Mouse (Mus musculus) thymus, adult 2 months (tissue): ENCODE data around the gene Uggt1. TPM values are rescaled to one million over a fixed set of nuclear protein-coding genes. Genes with fewer than 3 reads are reported as not detected.

Source experiments
- DNase-seq: peaks from one replicate; pipeline ENCODE4 v3.0.0; 2021
- H3K27ac ChIP-seq: fragments of 200-500 bp; 2 replicates; pipeline ENCODE4 v1.5.1; 2012; ENCODE audit warnings: low read length, control low read depth; ENCODE audit not compliant: control insufficient read depth, insufficient read depth
- H3K27me3 ChIP-seq: fragments of 200-500 bp; 2 replicates; pipeline ENCODE4 v1.6.1; 2012; ENCODE audit warnings: mild to moderate bottlenecking, low read length, moderate library complexity, mixed read lengths; ENCODE audit not compliant: control insufficient read depth, insufficient read depth
- H3K36me3 ChIP-seq: fragments of 200-500 bp; 2 replicates; pipeline ENCODE4 v1.6.1; 2012; ENCODE audit warnings: mild to moderate bottlenecking, low read length, moderate library complexity; ENCODE audit not compliant: control insufficient read depth, insufficient read depth
- H3K4me1 ChIP-seq: fragments of 200-500 bp; replicated peaks from 2 replicates; pipeline ENCODE4 v1.6.1; 2012; ENCODE audit warnings: low read length; ENCODE audit not compliant: control insufficient read depth, insufficient read depth
- H3K4me3 ChIP-seq: fragments of 200-500 bp; 2 replicates; pipeline ENCODE4 v1.5.1; 2012; ENCODE audit warnings: mild to moderate bottlenecking, low read length, control low read depth, moderate library complexity; ENCODE audit not compliant: control insufficient read depth, insufficient read depth
- CTCF ChIP-seq: fragments of 200-500 bp; IDR thresholded peaks from 2 replicates; pipeline ENCODE4 v1.5.1; 2012; ENCODE audit warnings: mild to moderate bottlenecking, control low read depth, low read length, moderate library complexity, borderline replicate concordance; ENCODE audit not compliant: control insufficient read depth, poor library complexity, insufficient read depth; ENCODE audit errors: extremely low read depth
- POLR2A ChIP-seq: fragments of 200-500 bp; IDR thresholded peaks from 2 replicates; pipeline ENCODE4 v1.6.1; 2012; ENCODE audit warnings: mild to moderate bottlenecking, low read length, control low read depth, moderate library complexity; ENCODE audit not compliant: control insufficient read depth, poor library complexity, insufficient read depth; ENCODE audit errors: extremely low read depth
- WGBS: fragments of 180-500 bp; shearing (Covaris S2); methylation state at CpG from one replicate; pipeline ENCODE4 v1.1.7; 2018; 5-methylcytosine and 5-hydroxymethylcytosine counted together
- polyA plus RNA-seq: library from polyadenylated mRNA; depleted of rRNA; stranded (reverse); fragments of >200 nt; gene quantifications from 2 replicates; pipeline ENCODE4 v1.2.3, GENCODE M21; 2012; rRNA removed

Gene Uggt1
- polyA plus RNA-seq, result 31.8 and 33.0 TPM in 2 replicates

DNA sequence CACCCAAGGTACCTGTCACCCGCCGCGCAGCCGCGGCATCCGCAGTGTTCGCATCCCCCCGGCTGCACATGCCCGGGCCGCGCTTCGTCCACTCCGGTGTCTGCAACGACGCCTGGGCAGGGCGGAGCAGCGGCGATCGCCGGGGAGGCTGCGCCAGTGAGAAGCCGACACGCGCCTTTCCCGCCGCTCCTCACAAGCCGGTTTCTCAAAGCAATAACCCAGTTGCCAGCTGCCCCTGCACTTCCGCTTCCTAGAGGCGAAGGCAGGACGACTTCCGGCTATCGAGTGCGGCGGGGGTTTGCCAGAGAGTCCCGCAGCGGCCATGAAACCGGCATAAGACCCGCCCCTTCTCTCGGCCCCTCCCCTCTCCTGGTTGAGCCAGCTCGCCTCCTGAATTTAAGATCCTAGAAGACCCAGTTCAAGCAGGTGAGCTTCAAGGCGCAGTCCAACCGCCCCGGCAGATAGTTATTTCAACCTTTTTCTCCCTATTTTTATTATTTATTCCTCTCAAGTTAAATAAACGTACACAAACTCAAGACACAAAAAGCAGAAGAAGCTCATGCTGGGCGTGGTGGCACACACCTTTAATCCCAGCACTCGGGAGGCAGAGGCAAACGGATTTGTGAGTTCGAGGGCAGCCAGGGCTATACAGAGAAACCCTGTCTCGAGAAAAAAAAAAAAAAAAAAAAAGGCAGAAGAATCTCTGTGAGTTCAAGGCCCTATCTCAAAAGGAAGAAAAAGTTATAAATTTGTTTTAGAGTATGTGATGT is at the start of gene Uggt1:
TSS of gene Uggt1 (minus strand) at position 663 of the 770 bp plus-strand sequence.
- WGBS, result under 1% methylated on average over 48 of the region's 49 CpGs
- Histone ChIP-seq H3K36me3 (no peaks in the 10 kb centered on the region), H3K4me3 (peak within 1 kb of the TSS; percentile 99), H3K27ac (peak within 1 kb of the TSS; percentile 25), H3K4me1 (peaks cover 15% of the 10 kb centered on the region), H3K27me3 (no peaks in the 10 kb centered on the region)
- TF ChIP-seq POLR2A (peak; percentile 48; the same call in 1 of the 2 replicates), CTCF (no peak)
- DNase-seq, result peak; percentile 94

DNA sequence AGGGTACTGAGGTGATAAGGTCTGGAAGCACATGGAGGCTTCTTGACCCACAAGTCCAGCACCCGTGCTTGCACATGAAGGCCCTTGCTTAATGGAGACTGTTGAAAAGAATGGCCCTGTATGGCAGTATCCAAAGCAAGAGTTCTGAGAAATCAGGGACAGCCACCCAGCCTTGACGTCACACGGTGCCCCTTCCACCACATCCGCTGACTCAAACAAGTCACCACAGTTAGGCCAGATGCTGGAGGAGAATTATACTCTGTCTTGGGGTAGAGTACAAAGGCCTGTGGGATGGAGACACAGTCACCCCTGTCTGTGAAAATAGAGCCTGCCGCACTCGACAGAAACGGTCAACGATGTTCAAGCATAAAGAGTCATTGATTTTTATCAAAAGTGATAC is 49.0 kb upstream of the Uggt1 start:
- Histone ChIP-seq H3K4me1 (peaks cover 43% of the 10 kb centered on the region), H3K36me3 (no peaks in the 10 kb centered on the region), H3K27ac (no peak overlapping the region), H3K4me3 (no peak overlapping the region), H3K27me3 (no peaks in the 10 kb centered on the region)
- WGBS, result 54% methylated on average over 8 of the region's 8 CpGs
- no peak for DNase-seq
- no peak for TF ChIP-seq POLR2A
- no peak for TF ChIP-seq CTCF

DNA sequence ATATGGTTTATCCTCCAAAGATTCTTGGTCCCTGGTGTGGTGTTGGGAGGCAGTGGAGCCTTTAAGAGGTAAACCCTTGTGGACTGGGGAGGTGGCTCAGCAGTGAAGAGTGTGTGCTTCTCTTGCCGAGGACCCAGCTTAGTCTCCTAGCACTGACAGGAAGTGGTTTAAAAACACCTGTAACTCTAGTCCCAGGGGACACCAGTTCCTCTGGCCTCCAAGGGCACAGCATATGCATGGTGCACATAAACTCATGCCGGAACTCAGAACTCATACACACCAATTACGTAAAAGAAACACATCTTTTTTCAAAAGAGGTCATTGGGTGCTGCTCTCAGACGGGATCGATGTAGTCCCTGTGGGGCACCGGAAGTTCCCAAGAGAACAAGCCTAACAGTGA is 37.3 kb upstream of the Uggt1 start:
- peak; percentile 32 for DNase-seq
- H3K36me3 ChIP-seq, result no peaks in the 10 kb centered on the region
- H3K27ac ChIP-seq, result peak overlapping the region; percentile 83
- no peaks in the 10 kb centered on the region for H3K27me3 ChIP-seq
- H3K4me1 ChIP-seq, result peaks cover 16% of the 10 kb centered on the region
- no peak overlapping the region for H3K4me3 ChIP-seq
- 41% methylated on average over 6 of the region's 6 CpGs for WGBS
- TF ChIP-seq CTCF (no peak), POLR2A (no peak)

DNA sequence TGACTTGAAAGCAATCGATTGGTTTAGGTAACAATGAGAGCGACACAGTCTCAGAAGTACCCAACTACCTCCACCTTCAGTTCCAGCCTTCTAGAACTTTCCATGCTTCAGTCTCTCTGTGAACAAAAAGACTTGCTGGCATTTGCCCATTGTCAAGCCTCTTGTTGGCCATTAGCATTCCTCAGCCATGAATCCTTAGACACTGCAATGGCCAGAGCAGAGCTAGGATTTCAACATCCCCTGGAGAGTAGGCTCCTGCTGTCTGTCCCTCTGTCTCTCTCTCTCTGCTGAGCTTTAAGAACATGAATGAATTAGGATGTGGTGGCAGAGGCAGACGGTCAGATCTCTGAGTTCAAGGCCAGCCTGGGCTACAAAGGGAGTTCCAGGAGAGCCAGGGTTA is 36.4 kb upstream of the Uggt1 start:
- WGBS, result 92% methylated on average over 3 of the region's 3 CpGs

DNA sequence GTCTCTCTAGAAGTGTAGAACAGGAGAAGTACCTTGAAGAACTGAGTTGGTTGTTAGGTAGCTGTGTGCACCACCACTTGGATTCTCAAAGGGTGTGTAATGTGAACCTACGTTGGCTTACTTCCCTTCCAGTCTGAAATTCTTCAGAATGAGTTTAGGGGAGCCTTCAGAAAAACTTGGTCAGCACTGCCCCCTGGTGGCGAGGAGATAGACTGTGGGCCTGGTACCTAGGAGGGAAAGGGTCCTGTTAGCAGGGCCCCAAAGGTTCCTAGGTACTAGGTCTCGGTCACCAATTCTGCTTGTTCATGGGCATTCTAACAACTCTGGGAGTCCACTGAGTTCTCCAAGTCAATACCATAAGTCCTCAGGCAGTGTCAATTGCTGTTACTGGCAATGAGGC is 34.7 kb upstream of the Uggt1 start:
- Histone ChIP-seq H3K4me3 (no peak overlapping the region), H3K36me3 (no peaks in the 10 kb centered on the region), H3K27ac (no peak overlapping the region), H3K27me3 (no peaks in the 10 kb centered on the region), H3K4me1 (peaks cover 29% of the 10 kb centered on the region)
- 22% methylated on average over 3 of the region's 3 CpGs for WGBS
- TF ChIP-seq POLR2A (no peak), CTCF (peak; percentile 55; the same call in 1 of the 2 replicates)
- DNase-seq, result peak; percentile 91

More for the DNA sequence above, 36.4 kb upstream of the Uggt1 start:
- TF ChIP-seq CTCF (no peak), POLR2A (no peak)
- no peak for DNase-seq
- Histone ChIP-seq H3K27me3 (no peaks in the 10 kb centered on the region), H3K4me1 (peaks cover 16% of the 10 kb centered on the region), H3K36me3 (no peaks in the 10 kb centered on the region), H3K4me3 (no peak overlapping the region), H3K27ac (no peak overlapping the region)

DNA sequence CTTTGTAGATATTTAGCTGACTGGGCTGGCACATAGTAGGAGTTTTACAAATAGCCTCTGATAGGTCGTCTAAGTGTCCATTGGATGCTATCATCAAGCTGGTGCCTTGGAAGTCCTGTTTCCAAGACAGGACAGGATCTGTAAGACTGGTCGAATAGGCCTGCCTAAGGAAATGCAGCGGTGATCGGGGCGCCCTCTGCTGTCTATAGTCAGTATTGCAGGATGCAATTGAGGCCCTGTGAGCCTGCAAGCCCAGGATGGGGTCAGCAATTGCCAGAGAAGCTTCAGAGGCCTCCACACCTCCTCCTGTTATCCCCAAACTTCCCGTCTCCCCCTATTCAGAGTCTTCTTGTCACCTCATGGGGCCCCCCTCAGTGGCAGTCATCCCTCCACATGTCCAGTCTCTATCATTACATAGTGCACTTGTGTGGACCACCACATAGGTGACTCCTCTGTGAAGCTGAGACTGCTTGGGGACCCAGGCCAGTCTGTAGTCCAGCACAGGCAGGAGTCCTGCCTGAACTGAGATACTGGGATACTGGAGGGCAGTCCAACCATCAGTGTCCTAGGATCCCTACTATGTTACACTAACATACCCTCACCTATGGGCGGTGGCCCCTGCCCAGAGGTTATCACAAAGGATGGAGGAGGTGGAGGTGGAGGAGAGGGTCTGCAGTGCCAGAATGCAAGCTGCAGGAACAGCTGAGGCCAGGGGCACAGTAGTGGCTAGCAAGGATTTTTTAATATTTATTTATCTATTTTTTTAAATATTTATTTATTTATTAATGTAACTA is 32.9 kb upstream of the Uggt1 start:
- Histone ChIP-seq H3K4me3 (no peak overlapping the region), H3K27me3 (no peaks in the 10 kb centered on the region), H3K36me3 (no peaks in the 10 kb centered on the region), H3K4me1 (peaks cover 39% of the 10 kb centered on the region), H3K27ac (no peak overlapping the region)
- WGBS, result 26% methylated on average over 7 of the region's 7 CpGs
- TF ChIP-seq POLR2A (no peak), CTCF (peak; percentile 81; the same call in 1 of the 2 replicates)
- DNase-seq, result peak; percentile 87
